Mouse (Mus musculus) heart, adult 2 months (tissue): ENCODE results near the gene Klhdc9.

ENCODE experiments used
- CTCF ChIP-seq: fragments of 200-600 bp; IDR thresholded peaks from 2 replicates; pipeline ENCODE4 v1.8.1; 2022; ENCODE audit warnings: antibody characterized with exemption, mild to moderate bottlenecking, moderate library complexity
- POLR2A ChIP-seq: fragments of 200-500 bp; IDR thresholded peaks from 2 replicates; pipeline ENCODE4 v1.6.1; 2011; ENCODE audit warnings: mild to moderate bottlenecking, low read depth, low read length, control low read depth; ENCODE audit not compliant: insufficient read depth

DNA sequence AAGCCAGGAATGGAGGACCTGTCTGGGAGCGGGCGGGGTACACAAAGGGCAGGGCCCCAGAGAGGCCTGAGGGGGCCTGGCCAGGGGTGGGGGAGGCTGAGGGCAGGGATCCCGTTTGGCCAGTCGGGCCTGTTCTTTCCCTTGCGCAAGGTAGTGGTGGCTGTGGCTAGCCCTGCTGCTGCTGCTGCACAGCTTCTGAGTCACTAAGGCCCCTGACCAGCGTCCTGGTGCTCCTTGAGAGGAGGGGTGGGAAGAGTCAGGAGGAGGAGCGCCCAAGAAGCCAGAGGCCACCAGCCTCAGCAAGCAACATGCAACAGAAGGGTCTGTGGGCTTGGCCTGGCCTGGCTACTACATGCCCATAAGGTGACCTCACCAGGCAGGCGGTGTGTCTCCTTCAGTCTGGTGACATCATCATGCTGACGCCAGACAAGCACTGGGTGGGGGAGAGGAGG, 15.1 kb upstream of the Klhdc9 start:
- no peak for TF ChIP-seq CTCF
- no peak for TF ChIP-seq POLR2A
